Mouse (Mus musculus) heart, adult 9 months (tissue): ENCODE measurements at regions not wholly inside any gene's neighbourhood (a gene's known extent, or its start where the extent isn't known, plus 50 kb on each side); places are given as distances from the start of the nearest gene placed in this dataset.

ENCODE experiments used
- DNase-seq, 2 experiments: peaks; one replicate each; pipeline ENCODE4 v3.0.0; 2022; ENCODE audit warnings: low spot score in 2 of 2

GRCm38 (mm10) chr12:67471666-67472065 lies 249.3 kb upstream of the Mdga2 start:
- DNase-seq = no peak

GRCm38 (mm10) chr12:67471001-67471400 lies 248.7 kb upstream of the Mdga2 start:
- DNase-seq = peak in 1 of 2 experiments; percentile 5

GRCm38 (mm10) chr12:67449109-67449508 lies 226.8 kb upstream of the Mdga2 start:
- DNase-seq = no peak

GRCm38 (mm10) chr12:67430318-67430950 lies 208.1 kb upstream of the Mdga2 start:
- DNase-seq = no peak

GRCm38 (mm10) chr12:67426801-67427200 lies 204.5 kb upstream of the Mdga2 start:
- DNase-seq = no peak

GRCm38 (mm10) chr12:67399537-67399936 lies 177.2 kb upstream of the Mdga2 start:
- no peak for DNase-seq

- DNase-seq = no peak
These were observed 152.2 kb upstream of the Mdga2 start for GRCm38 (mm10) chr12:67374530-67374929.

- DNase-seq = no peak
These were observed 126.2 kb upstream of the Mdga2 start for GRCm38 (mm10) chr12:67348551-67348950.

- DNase-seq = no peak
These were observed 110.2 kb upstream of the Mdga2 start for GRCm38 (mm10) chr12:67332483-67332998.

DNA sequence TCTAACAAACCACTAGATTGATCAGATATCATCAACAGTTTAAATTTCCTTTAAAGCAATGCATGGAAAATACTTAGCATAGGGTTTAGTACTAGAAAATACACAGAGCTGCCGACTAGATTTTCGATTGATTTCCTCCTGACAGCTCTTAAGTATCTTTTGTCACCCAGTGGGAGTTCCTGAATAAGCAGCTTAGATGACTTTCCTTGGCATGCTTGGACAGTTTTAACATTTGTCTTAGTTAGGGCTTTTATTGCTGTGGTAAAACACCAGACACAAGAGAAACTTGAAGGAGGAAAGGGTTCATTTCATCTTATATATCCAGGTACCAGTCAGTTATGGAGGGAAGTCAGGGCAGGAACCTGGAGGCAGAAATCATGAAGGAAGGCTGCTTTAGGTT lies 104.0 kb upstream of the Mdga2 start:
- no peak for DNase-seq

- no peak for DNase-seq
These were observed 103.5 kb upstream of the Mdga2 start for GRCm38 (mm10) chr12:67325799-67326198.

GRCm38 (mm10) chr12:67325335-67325734 lies 103.0 kb upstream of the Mdga2 start:
- no peak for DNase-seq

DNA sequence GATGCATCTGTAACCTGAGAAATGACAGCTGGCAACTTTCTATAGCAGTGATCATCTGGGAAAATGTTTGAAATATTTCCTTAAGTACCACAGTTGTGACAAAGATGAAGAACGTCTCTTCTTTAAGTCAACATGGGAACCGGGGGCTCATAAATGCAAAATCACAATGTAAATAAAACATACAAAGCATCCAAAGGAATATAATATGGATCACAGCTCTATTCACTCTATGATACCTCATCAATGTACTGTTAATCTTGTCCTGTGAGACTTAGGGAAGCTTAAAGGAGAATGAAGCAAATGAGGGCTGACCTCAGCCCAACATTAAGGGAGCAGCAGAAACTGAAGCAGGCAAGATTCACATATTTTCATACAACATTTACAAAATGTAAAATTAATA lies 96.3 kb upstream of the Mdga2 start:
- no peak for DNase-seq

DNA sequence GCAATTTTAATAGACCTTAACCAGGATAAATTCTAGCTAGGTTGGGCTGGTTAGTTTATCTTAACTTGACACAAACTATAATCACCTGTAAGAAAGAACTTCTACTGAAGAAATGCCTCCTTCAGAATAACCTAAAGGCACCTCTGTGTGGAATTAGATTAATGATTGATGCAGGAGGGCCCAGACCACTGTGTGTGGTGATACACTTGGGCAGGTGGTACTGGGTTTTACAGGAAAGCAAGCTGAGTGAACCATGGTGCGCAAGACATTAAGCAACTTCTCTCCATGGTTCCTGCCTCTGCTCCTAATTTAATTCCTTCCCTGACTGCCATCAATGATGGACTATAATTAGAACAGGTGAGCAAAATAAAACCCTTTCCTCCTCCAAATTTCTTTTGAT lies 77.9 kb upstream of the Mdga2 start:
- DNase-seq = no peak

- DNase-seq = no peak
These were observed 67.7 kb upstream of the Mdga2 start for GRCm38 (mm10) chr12:67290054-67290453.

- DNase-seq = no peak
These were observed 50.5 kb upstream of the Mdga2 start for GRCm38 (mm10) chr12:67272863-67273262.

- DNase-seq = no peak
These were observed 50.0 kb upstream of the Mdga2 start for GRCm38 (mm10) chr12:67272329-67272728.
